Mouse (Mus musculus) C2C12 (cell line): ENCODE measurements at regions not wholly inside any gene's neighbourhood (a gene's known extent, or its start where the extent isn't known, plus 50 kb on each side); places are given as distances from the start of the nearest gene placed in this dataset.

Source experiments
- CEBPB ChIP-seq: IDR thresholded peaks from one replicate; pipeline ENCODE4 v1.6.1; 2011; ENCODE audit warnings: low read depth, mild to moderate bottlenecking, control low read depth, moderate library complexity
- CTCF ChIP-seq: IDR thresholded peaks from one replicate; pipeline ENCODE4 v1.5.1; 2011; ENCODE audit not compliant: control insufficient read depth, insufficient read depth, insufficient read length
- MAX ChIP-seq: IDR thresholded peaks from one replicate; pipeline ENCODE4 v1.6.1; 2011; ENCODE audit warnings: mild to moderate bottlenecking, control low read depth
- MYOD1 ChIP-seq: IDR thresholded peaks from one replicate; pipeline ENCODE4 v1.6.1; 2011; ENCODE audit warnings: low read depth; ENCODE audit not compliant: control insufficient read depth, insufficient read length
- USF1 ChIP-seq: IDR thresholded peaks from one replicate; pipeline ENCODE4 v1.6.1; 2011; ENCODE audit warnings: low read depth, mild to moderate bottlenecking, control low read depth, moderate library complexity

- TF ChIP-seq CTCF (no peak), USF1 (no peak), CEBPB (no peak), MYOD1 (no peak), MAX (no peak)
Measured at GRCm38 (mm10) chr4:22089637-22090041, 158.5 kb downstream of the Faxc start.
